Mouse (Mus musculus) layer of hippocampus, postnatal 14 days (tissue): ENCODE measurements at regions not wholly inside any gene's neighbourhood (a gene's known extent, or its start where the extent isn't known, plus 50 kb on each side); places are given as distances from the start of the nearest gene placed in this dataset.
"Not testable (repeated sequence)": the region's sequence is repeated elsewhere in the genome, so short reads cannot be mapped to it uniquely, and the experiment has no call there.

Experiments
- DNase-seq, 2 experiments: peaks; one replicate each; pipeline ENCODE4 v3.0.0; 2021 to 2022; ENCODE audit warnings: low spot score in 2 of 2, mixed read lengths in 1 of 2

DNA sequence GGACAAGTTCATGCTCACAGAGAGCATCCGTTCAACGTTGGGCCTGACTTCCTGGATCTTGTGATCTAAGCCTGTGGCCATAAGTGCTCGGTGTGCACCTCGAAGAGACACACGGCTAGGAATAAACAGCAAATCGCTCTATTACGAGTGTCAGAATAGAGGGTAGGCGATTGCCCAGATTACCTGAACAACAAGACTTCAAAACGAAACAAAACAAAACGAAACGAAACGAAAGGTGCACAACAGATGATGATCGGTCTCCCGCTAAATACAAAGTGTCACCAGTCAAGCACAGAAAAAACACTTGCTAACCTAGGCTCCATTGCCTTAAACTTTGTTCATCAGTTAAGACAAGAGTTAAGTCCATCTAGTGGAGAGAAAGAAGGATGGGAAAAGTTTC is 67.4 kb downstream of the Pdia4 start:
- not testable (repeated sequence) for DNase-seq

DNA sequence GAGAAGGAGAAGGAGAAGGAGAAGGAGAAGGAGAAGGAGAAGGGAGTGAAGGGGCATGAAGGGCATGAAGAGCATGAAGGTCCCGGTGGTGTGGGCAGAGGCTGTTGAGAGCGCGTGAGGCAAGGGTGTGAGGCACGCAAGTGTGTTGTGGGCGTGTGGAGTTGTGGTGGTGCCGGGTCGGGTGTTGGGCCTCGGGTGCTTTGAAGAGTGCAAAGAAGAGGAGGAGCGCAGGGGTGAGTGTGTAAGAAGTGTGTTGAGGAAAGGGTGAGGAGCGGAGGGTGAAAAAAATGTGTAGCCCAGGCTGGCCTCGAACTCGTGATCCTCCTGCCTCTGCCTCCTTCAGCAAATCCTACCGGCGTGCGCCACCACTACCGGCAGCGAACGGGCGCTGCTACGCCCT is 69.4 kb downstream of the Pdia4 start:
- DNase-seq: not testable (repeated sequence)

DNA sequence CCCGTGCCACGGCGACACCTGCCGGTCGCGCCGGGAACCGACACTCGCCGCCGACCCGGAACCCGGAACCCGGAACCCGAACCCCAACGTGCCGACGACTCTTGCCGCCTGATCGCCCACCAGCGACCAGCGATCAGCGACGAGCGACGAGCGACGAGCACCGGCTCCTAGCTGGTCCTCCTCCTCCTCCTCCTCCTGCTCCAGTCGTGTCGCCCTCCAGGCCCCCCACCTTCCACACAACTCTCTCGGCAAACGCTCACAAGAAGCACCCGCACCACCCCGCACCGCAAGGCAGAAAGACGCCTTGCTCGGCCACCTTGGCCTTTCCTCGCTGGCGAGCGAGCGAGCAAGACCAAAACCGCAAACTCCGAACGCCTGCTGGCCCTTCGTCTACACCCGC is 73.0 kb downstream of the Pdia4 start:
- not testable (repeated sequence) for DNase-seq

DNA sequence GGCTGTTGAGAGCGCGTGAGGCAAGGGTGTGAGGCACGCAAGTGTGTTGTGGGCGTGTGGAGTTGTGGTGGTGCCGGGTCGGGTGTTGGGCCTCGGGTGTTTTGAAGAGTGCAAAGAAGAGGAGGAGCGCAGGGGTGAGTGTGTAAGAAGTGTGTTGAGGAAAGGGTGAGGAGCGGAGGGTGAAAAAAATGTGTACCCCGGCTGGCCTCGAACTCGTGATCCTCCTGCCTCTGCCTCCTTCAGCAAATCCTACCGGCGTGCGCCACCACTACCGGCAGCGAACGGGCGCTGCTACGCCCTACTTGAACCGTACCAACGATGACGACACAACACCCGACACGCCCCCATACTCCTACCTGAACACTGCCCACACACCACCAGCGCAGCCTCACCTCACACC is 73.5 kb downstream of the Pdia4 start:
- DNase-seq: peak; percentile 75 to 82

DNA sequence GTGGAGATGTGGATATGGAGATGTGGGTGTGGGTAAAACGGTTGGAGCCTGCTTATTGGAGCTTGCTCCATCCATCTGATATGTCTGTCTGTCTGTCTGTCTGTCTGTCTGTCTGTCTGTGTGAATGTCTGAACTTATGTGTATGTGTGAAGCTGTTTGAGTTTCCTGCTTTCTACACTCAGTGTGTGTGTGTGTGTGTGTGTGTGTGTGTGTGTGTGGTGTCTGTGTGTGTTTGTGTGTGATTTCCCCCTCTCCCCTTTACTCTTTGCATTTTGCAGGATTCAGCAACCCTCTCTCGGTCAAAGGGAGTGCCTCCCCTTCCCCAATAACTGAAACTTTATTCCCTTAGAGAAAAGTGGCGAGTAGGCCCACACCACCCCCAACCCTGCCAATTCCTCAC is 75.3 kb downstream of the Pdia4 start:
- DNase-seq: peak in 1 of 2 experiments; percentile 20
